Mouse (Mus musculus) kidney, postnatal 0 days (tissue): ENCODE measurements around the gene Gm17657. TPM values are rescaled to one million over a fixed set of nuclear protein-coding genes. Genes with fewer than 3 reads are reported as not detected.

ENCODE experiments used
- ATAC-seq: fragments of 200-750 bp; cut with Nextera tagmentation; replicated peaks from 2 replicates; pipeline ENCODE4 v1.8.0; 2017; ENCODE audit warnings: low read depth, moderate number of reproducible peaks, moderate TSS enrichment, moderate library complexity; ENCODE audit not compliant: low FRiP score
- DNase-seq: peaks from one replicate; pipeline ENCODE4 v3.0.0-alpha.2; 2016; ENCODE audit warnings: low spot score
- H3K27ac ChIP-seq: fragments of 300-500 bp; sonication (generic); 2 replicates; pipeline ENCODE4 v1.5.1; 2014; ENCODE audit warnings: mild to moderate bottlenecking
- H3K27me3 ChIP-seq: fragments of 300-500 bp; sonication (generic); 2 replicates; pipeline ENCODE4 v1.6.1; 2014; ENCODE audit warnings: low read length, mixed read lengths; ENCODE audit not compliant: insufficient read depth
- H3K36me3 ChIP-seq: fragments of 300-500 bp; sonication (generic); 2 replicates; pipeline ENCODE4 v1.6.1; 2014; ENCODE audit warnings: low read length, mixed read lengths; ENCODE audit not compliant: insufficient read depth
- H3K4me1 ChIP-seq: fragments of 300-500 bp; sonication (generic); replicated peaks from 2 replicates; pipeline ENCODE4 v1.6.1; 2014; ENCODE audit warnings: antibody characterized with exemption, low read length, mixed read lengths; ENCODE audit not compliant: insufficient read depth
- H3K4me2 ChIP-seq: fragments of 300-500 bp; sonication (generic); 2 replicates; pipeline ENCODE4 v1.6.1; 2014; ENCODE audit warnings: mild to moderate bottlenecking, low read length, moderate library complexity, mixed read lengths
- H3K4me3 ChIP-seq: fragments of 300-500 bp; sonication (generic); replicated peaks from 2 replicates; pipeline ENCODE4 v1.5.1; 2014; ENCODE audit warnings: low read depth, low read length
- H3K9ac ChIP-seq: fragments of 300-500 bp; sonication (generic); 2 replicates; pipeline ENCODE4 v1.6.1; 2014; ENCODE audit warnings: low read depth, low read length
- H3K9me3 ChIP-seq: fragments of 300-500 bp; sonication (generic); replicated peaks from 2 replicates; pipeline ENCODE4 v1.6.1; 2016; ENCODE audit warnings: low read length, inconsistent platforms, mixed read lengths
- CTCF ChIP-seq: IDR thresholded peaks from 2 replicates; pipeline ENCODE4 v1.5.1; 2016; ENCODE audit warnings: antibody characterized with exemption, low read depth, mild to moderate bottlenecking, moderate library complexity
- WGBS: fragments of 180-500 bp; shearing (Covaris S2); extraction: QIAGEN DNeasy Blood & Tissue Kit; methylation state at CpG from one replicate; pipeline ENCODE4 v1.1.7; 2014; 5-methylcytosine and 5-hydroxymethylcytosine counted together
- polyA plus RNA-seq: library from polyadenylated mRNA; unstranded; fragments of >200 nt; fragmentation: Nextera tagmentation; extraction: Ambion mirVana; gene quantifications from 2 replicates; pipeline ENCODE4 v1.2.1, GENCODE M21; 2015

Gm17657 gene
- polyA plus RNA-seq, 1 experiment from 2014 or later, result not detected

- Histone ChIP-seq H3K9me3 (no peaks in the 10 kb centered on the region), H3K4me2 (no peak overlapping the region), H3K4me3 (no peak overlapping the region), H3K27me3 (no peaks in the 10 kb centered on the region), H3K4me1 (no peaks in the 10 kb centered on the region; the same call in 1 of the 2 replicates), H3K36me3 (no peaks in the 10 kb centered on the region), H3K27ac (no peak overlapping the region), H3K9ac (no peak overlapping the region)
- WGBS, result 75% methylated on average over 3 of the region's 3 CpGs
- ATAC-seq (no peak), DNase-seq (no peak)
- TF ChIP-seq CTCF, result no peak
These were observed 63.9 kb downstream of the Gm17657 start for GRCm38 (mm10) chr17:29485336-29486233.

GRCm38 (mm10) chr17:29484431-29484830 lies 65.0 kb downstream of the Gm17657 start:
- DNase-seq (no peak), ATAC-seq (no peak)
- H3K27me3 ChIP-seq, result no peaks in the 10 kb centered on the region
- TF ChIP-seq CTCF, result peak; percentile 14; the same call in 1 of the 2 replicates
- no peak overlapping the region for H3K27ac ChIP-seq
- no peak overlapping the region for H3K4me3 ChIP-seq
- WGBS, result 97% methylated on average over 2 of the region's 2 CpGs
- no peak overlapping the region for H3K4me2 ChIP-seq
- no peaks in the 10 kb centered on the region for H3K9me3 ChIP-seq
- H3K9ac ChIP-seq, result no peak overlapping the region
- H3K36me3 ChIP-seq, result no peaks in the 10 kb centered on the region
- no peaks in the 10 kb centered on the region for H3K4me1 ChIP-seq

GRCm38 (mm10) chr17:29483282-29483681 lies 66.2 kb downstream of the Gm17657 start:
- WGBS, result 98% methylated on average over 2 of the region's 2 CpGs
- no peak overlapping the region for H3K27ac ChIP-seq
- H3K36me3 ChIP-seq, result no peaks in the 10 kb centered on the region
- H3K4me3 ChIP-seq, result no peak overlapping the region
- H3K9ac ChIP-seq, result no peak overlapping the region
- H3K27me3 ChIP-seq, result no peaks in the 10 kb centered on the region
- ATAC-seq (no peak), DNase-seq (no peak)
- no peak for TF ChIP-seq CTCF
- no peak overlapping the region for H3K4me2 ChIP-seq
- H3K9me3 ChIP-seq, result no peaks in the 10 kb centered on the region
- H3K4me1 ChIP-seq, result no peaks in the 10 kb centered on the region

- H3K36me3 ChIP-seq, result no peaks in the 10 kb centered on the region
- no peak for DNase-seq
- H3K9me3 ChIP-seq, result no peaks in the 10 kb centered on the region
- no peaks in the 10 kb centered on the region for H3K27me3 ChIP-seq
- TF ChIP-seq CTCF, result peak; percentile 25; the same call in 1 of the 2 replicates
- H3K4me3 ChIP-seq, result no peak overlapping the region
- ATAC-seq, result no peak
- H3K4me2 ChIP-seq, result no peak overlapping the region
- 98% methylated on average over 7 of the region's 7 CpGs for WGBS
- H3K27ac ChIP-seq, result no peak overlapping the region
- H3K4me1 ChIP-seq, result no peaks in the 10 kb centered on the region
- no peak overlapping the region for H3K9ac ChIP-seq
These were observed 66.8 kb downstream of the Gm17657 start for GRCm38 (mm10) chr17:29482632-29483031.

- Histone ChIP-seq H3K4me3 (no peak overlapping the region), H3K4me1 (no peaks in the 10 kb centered on the region), H3K9ac (no peak overlapping the region), H3K4me2 (no peak overlapping the region), H3K9me3 (no peaks in the 10 kb centered on the region), H3K36me3 (no peaks in the 10 kb centered on the region), H3K27me3 (no peaks in the 10 kb centered on the region), H3K27ac (no peak overlapping the region)
- no peak for TF ChIP-seq CTCF
- ATAC-seq (no peak), DNase-seq (no peak)
- WGBS, result 85% methylated on average over 2 of the region's 2 CpGs
These were observed 69.2 kb downstream of the Gm17657 start for GRCm38 (mm10) chr17:29480256-29480655.

GRCm38 (mm10) chr17:29478271-29478670 lies 71.2 kb downstream of the Gm17657 start:
- H3K9me3 ChIP-seq, result no peaks in the 10 kb centered on the region
- no peak overlapping the region for H3K4me2 ChIP-seq
- ATAC-seq, result no peak
- H3K4me3 ChIP-seq, result no peak overlapping the region
- no peak overlapping the region for H3K27ac ChIP-seq
- no peaks in the 10 kb centered on the region for H3K36me3 ChIP-seq
- no peak for DNase-seq
- H3K9ac ChIP-seq, result no peak overlapping the region
- no peaks in the 10 kb centered on the region for H3K27me3 ChIP-seq
- H3K4me1 ChIP-seq, result no peaks in the 10 kb centered on the region
- 83% methylated on average over 4 of the region's 4 CpGs for WGBS
- no peak for TF ChIP-seq CTCF
